Mouse (Mus musculus) lung, embryonic 14.5 days (tissue): ENCODE results near the gene BC017158. TPM values are rescaled to one million over a fixed set of nuclear protein-coding genes. Genes with fewer than 3 reads are reported as not detected.

Experiments used
- ATAC-seq: fragments of 200-750 bp; cut with Nextera tagmentation; 2 replicates; pipeline ENCODE4 v1.8.0; 2017; ENCODE audit warnings: mild to moderate bottlenecking, moderate TSS enrichment, moderate library complexity; ENCODE audit not compliant: insufficient read depth
- DNase-seq: peaks from one replicate; pipeline ENCODE4 v3.0.0-alpha.2; 2015
- H3K27ac ChIP-seq: fragments of 300-500 bp; sonication (generic); 2 replicates; pipeline ENCODE4 v1.5.1; 2014; ENCODE audit warnings: low read depth, mild to moderate bottlenecking, moderate library complexity
- H3K27me3 ChIP-seq: fragments of 300-500 bp; sonication (generic); 2 replicates; pipeline ENCODE4 v1.6.1; 2014; ENCODE audit warnings: low read length, control low read depth; ENCODE audit not compliant: insufficient read depth
- H3K36me3 ChIP-seq: fragments of 300-500 bp; sonication (generic); 2 replicates; pipeline ENCODE4 v1.6.1; 2014; ENCODE audit warnings: control low read depth; ENCODE audit not compliant: insufficient read depth
- H3K4me1 ChIP-seq: fragments of 300-500 bp; sonication (generic); 2 replicates; pipeline ENCODE4 v1.6.1; 2014; ENCODE audit warnings: antibody characterized with exemption, control low read depth; ENCODE audit not compliant: insufficient read depth
- H3K4me2 ChIP-seq: fragments of 300-500 bp; sonication (generic); 2 replicates; pipeline ENCODE4 v1.6.1; 2014; ENCODE audit warnings: mild to moderate bottlenecking
- H3K4me3 ChIP-seq: fragments of 300-500 bp; sonication (generic); 2 replicates; pipeline ENCODE4 v1.5.1; 2014; ENCODE audit warnings: low read depth, low read length
- H3K9ac ChIP-seq: fragments of 300-500 bp; sonication (generic); 2 replicates; pipeline ENCODE4 v1.6.1; 2014
- H3K9me3 ChIP-seq: fragments of 300-500 bp; sonication (generic); 2 replicates; pipeline ENCODE4 v1.6.1; 2016; ENCODE audit warnings: low read depth, low read length, control low read depth
- CTCF ChIP-seq: IDR thresholded peaks from 2 replicates; pipeline ENCODE4 v1.5.1; 2016; ENCODE audit warnings: antibody characterized with exemption, low read depth
- WGBS: fragments of 180-500 bp; shearing (Covaris S2); extraction: QIAGEN DNeasy Blood & Tissue Kit; methylation state at CpG from one replicate; pipeline ENCODE4 v1.1.7; 2014; 5-methylcytosine and 5-hydroxymethylcytosine counted together
- polyA plus RNA-seq: library from polyadenylated mRNA; unstranded; fragments of >200 nt; fragmentation: Nextera tagmentation; extraction: Ambion mirVana; gene quantifications from 2 replicates; pipeline ENCODE4 v1.2.1, GENCODE M21; 2014

The BC017158 gene
- polyA plus RNA-seq, 1 experiment from 2014 or later: 40.4 TPM

GRCm38 (mm10) chr7:128297291-128297616 is 716 bp downstream of the BC017158 start:
- DNase-seq (no peak), ATAC-seq (0 out of 2 replicates have a peak, but pooled peaks have one; percentile 2)
- peak overlapping the region; percentile 92 for H3K9ac ChIP-seq
- no peak for TF ChIP-seq CTCF
- peak overlapping the region; percentile 94 for H3K4me2 ChIP-seq
- H3K36me3 ChIP-seq: peaks cover 19% of the 10 kb centered on the region
- H3K4me3 ChIP-seq: peak overlapping the region; percentile 93
- H3K9me3 ChIP-seq: no peaks in the 10 kb centered on the region
- H3K27ac ChIP-seq: peak overlapping the region; percentile 93
- WGBS: 35% methylated on average over 10 of the region's 10 CpGs
- H3K27me3 ChIP-seq: no peaks in the 10 kb centered on the region
- H3K4me1 ChIP-seq: peaks cover 4% of the 10 kb centered on the region; the same call in 1 of the 2 replicates

- Histone ChIP-seq H3K9ac (no peak overlapping the region), H3K27ac (no peak overlapping the region), H3K36me3 (peaks cover 19% of the 10 kb centered on the region), H3K9me3 (no peaks in the 10 kb centered on the region), H3K4me1 (peaks cover 4% of the 10 kb centered on the region; the same call in 1 of the 2 replicates), H3K27me3 (no peaks in the 10 kb centered on the region), H3K4me2 (peak overlapping the region; percentile 94), H3K4me3 (0 out of 2 replicates have a peak overlapping the region, but pooled peaks have one; percentile 93)
- 68% methylated on average over 3 of the region's 3 CpGs for WGBS
- no peak for TF ChIP-seq CTCF
- ATAC-seq (no peak), DNase-seq (no peak)
Measured at GRCm38 (mm10) chr7:128296514-128296913, 1.5 kb downstream of the BC017158 start.

GRCm38 (mm10) chr7:128294785-128295184 is 3.2 kb downstream of the BC017158 start:
- ATAC-seq: no peak
- 87% methylated on average over 10 of the region's 10 CpGs for WGBS

GRCm38 (mm10) chr7:128288923-128289544 is 8.9 kb downstream of the BC017158 start:
- Histone ChIP-seq H3K9ac (peak overlapping the region; percentile 31; the same call in 1 of the 2 replicates), H3K4me1 (0 out of 2 replicates have a peak, but pooled peaks cover 5% of the 10 kb centered on the region), H3K4me2 (peak overlapping the region; percentile 24; the same call in 1 of the 2 replicates), H3K27me3 (no peaks in the 10 kb centered on the region), H3K4me3 (no peak overlapping the region), H3K36me3 (peaks cover 50% of the 10 kb centered on the region), H3K27ac (peak overlapping the region; percentile 25), H3K9me3 (no peaks in the 10 kb centered on the region)
- peak; percentile 59 for TF ChIP-seq CTCF
- DNase-seq (peak; percentile 62), ATAC-seq (peak; percentile 68)
- 17% methylated on average over 9 of the region's 9 CpGs for WGBS

More at GRCm38 (mm10) chr7:128294785-128295184, 3.2 kb downstream of the BC017158 start:
- Histone ChIP-seq H3K4me1 (peaks cover 4% of the 10 kb centered on the region; the same call in 1 of the 2 replicates), H3K9me3 (no peaks in the 10 kb centered on the region), H3K36me3 (peaks cover 26% of the 10 kb centered on the region), H3K4me3 (no peak overlapping the region), H3K9ac (no peak overlapping the region), H3K27me3 (no peaks in the 10 kb centered on the region), H3K4me2 (no peak overlapping the region), H3K27ac (no peak overlapping the region)
- TF ChIP-seq CTCF: no peak
- no peak for DNase-seq

GRCm38 (mm10) chr7:128285060-128285459 is 12.9 kb downstream of the BC017158 start:
- H3K36me3 ChIP-seq: peaks cover 50% of the 10 kb centered on the region
- H3K27me3 ChIP-seq: no peaks in the 10 kb centered on the region
- no peak overlapping the region for H3K9ac ChIP-seq
- DNase-seq: no peak
- H3K9me3 ChIP-seq: no peaks in the 10 kb centered on the region
- 0 out of 2 replicates have a peak, but pooled peaks cover 5% of the 10 kb centered on the region for H3K4me1 ChIP-seq
- WGBS: 87% methylated on average over 8 of the region's 8 CpGs
- TF ChIP-seq CTCF: no peak
- no peak overlapping the region for H3K27ac ChIP-seq
- ATAC-seq: no peak
- no peak overlapping the region for H3K4me2 ChIP-seq
- no peak overlapping the region for H3K4me3 ChIP-seq

- Histone ChIP-seq H3K4me3 (no peak overlapping the region), H3K36me3 (peaks cover 51% of the 10 kb centered on the region), H3K9me3 (no peaks in the 10 kb centered on the region), H3K9ac (no peak overlapping the region), H3K4me1 (0 out of 2 replicates have a peak, but pooled peaks cover under 1% of the 10 kb centered on the region), H3K27ac (no peak overlapping the region; the same call in 1 of the 2 replicates), H3K27me3 (no peaks in the 10 kb centered on the region), H3K4me2 (no peak overlapping the region)
- WGBS: 47% methylated on average over 5 of the region's 5 CpGs
- no peak for TF ChIP-seq CTCF
- DNase-seq: peak; percentile 39
- ATAC-seq: no peak
Measured at GRCm38 (mm10) chr7:128284047-128284446, 13.9 kb downstream of the BC017158 start.

- Histone ChIP-seq H3K4me2 (no peak overlapping the region), H3K36me3 (peaks cover 52% of the 10 kb centered on the region), H3K27ac (peak overlapping the region; percentile 42), H3K4me1 (no peaks in the 10 kb centered on the region), H3K9ac (no peak overlapping the region), H3K27me3 (no peaks in the 10 kb centered on the region), H3K4me3 (no peak overlapping the region), H3K9me3 (no peaks in the 10 kb centered on the region)
- WGBS: 34% methylated on average over 7 of the region's 7 CpGs
- ATAC-seq: peak; percentile 38; the same call in 1 of the 2 replicates
- no peak for TF ChIP-seq CTCF
- peak; percentile 76 for DNase-seq
Measured at GRCm38 (mm10) chr7:128282532-128283244, 15.3 kb downstream of the BC017158 start.
